Mouse (Mus musculus) C2C12 (cell line): ENCODE data around the gene Igsf9b. TPM values are rescaled to one million over a fixed set of nuclear protein-coding genes. Genes with fewer than 3 reads are reported as not detected.

Source experiments
- H3K27me3 ChIP-seq: one replicate; pipeline ENCODE4 v1.6.1; 2011; ENCODE audit not compliant: control insufficient read depth, insufficient read depth, insufficient read length
- H3K36me3 ChIP-seq: one replicate; pipeline ENCODE4 v1.6.1; 2011; ENCODE audit not compliant: control insufficient read depth, insufficient read depth
- H3K4me3 ChIP-seq: one replicate; pipeline ENCODE4 v1.5.1; 2011; ENCODE audit warnings: mild to moderate bottlenecking, control low read depth; ENCODE audit not compliant: poor library complexity, insufficient read depth, severe bottlenecking
- H3K79me2 ChIP-seq: one replicate; pipeline ENCODE4 v1.6.1; 2011; ENCODE audit not compliant: control insufficient read depth, insufficient read depth
- H3K79me3 ChIP-seq: one replicate; pipeline ENCODE4 v1.6.1; 2011; ENCODE audit warnings: low read depth, control low read depth
- H3ac ChIP-seq: one replicate; pipeline ENCODE3; 2011; ENCODE audit warnings: low read depth; ENCODE audit not compliant: control insufficient read depth, insufficient read length
- CEBPB ChIP-seq: IDR thresholded peaks from one replicate; pipeline ENCODE4 v1.6.1; 2011; ENCODE audit warnings: low read depth, mild to moderate bottlenecking, control low read depth, moderate library complexity
- CTCF ChIP-seq: IDR thresholded peaks from one replicate; pipeline ENCODE4 v1.5.1; 2011; ENCODE audit not compliant: control insufficient read depth, insufficient read depth, insufficient read length
- FOSL1 ChIP-seq: IDR thresholded peaks from one replicate; pipeline ENCODE4 v1.8.0; 2011; ENCODE audit warnings: mild to moderate bottlenecking, low read length; ENCODE audit not compliant: poor library complexity, insufficient read depth, severe bottlenecking
- MAX ChIP-seq: IDR thresholded peaks from one replicate; pipeline ENCODE4 v1.6.1; 2011; ENCODE audit warnings: mild to moderate bottlenecking, control low read depth
- MYOD1 ChIP-seq: IDR thresholded peaks from one replicate; pipeline ENCODE4 v1.6.1; 2011; ENCODE audit warnings: low read depth; ENCODE audit not compliant: control insufficient read depth, insufficient read length
- MYOG ChIP-seq: IDR thresholded peaks from one replicate; pipeline ENCODE4 v1.6.1; 2011; ENCODE audit not compliant: control insufficient read depth, insufficient read length; ENCODE audit errors: extremely low read depth
- USF1 ChIP-seq: IDR thresholded peaks from one replicate; pipeline ENCODE4 v1.6.1; 2011; ENCODE audit warnings: low read depth, mild to moderate bottlenecking, control low read depth, moderate library complexity
- long read RNA-seq, 2 experiments: library from polyadenylated mRNA; unstranded; transcript quantifications; one replicate each; pipeline ENCODE4 v2.0.0; 2019 to 2020
- polyA plus RNA-seq: library from polyadenylated mRNA; unstranded; fragments of >200 nt; fragmentation: generic; extraction: Trizol; gene quantifications from one replicate; pipeline ENCODE4 v1.2.1, GENCODE M21; 2012; ENCODE audit warnings: missing spikeins

Igsf9b gene
- polyA plus RNA-seq, result 0.15 TPM
- long read RNA-seq, experiment 1, partial matches to known transcripts, result 0 of 2 reads
- long read RNA-seq, experiment 1, other reads (novel, unspliced or antisense), result 2 of 2 reads
- long read RNA-seq, experiment 2, result 0 reads

GRCm38 (mm10) chr9:27298411-27299285, at the start of gene Igsf9b:
Gene Igsf9b (plus strand): TSS chr9:27299204.
- Histone ChIP-seq H3ac (peak within 1 kb of the TSS; percentile 27), H3K79me2 (no peaks in the 10 kb centered on the region), H3K79me3 (no peaks in the 10 kb centered on the region), H3K36me3 (no peaks in the 10 kb centered on the region), H3K27me3 (peaks cover 6% of the 10 kb centered on the region), H3K4me3 (peak within 1 kb of the TSS; percentile 11)
- TF ChIP-seq MAX (no peak), USF1 (no peak), MYOD1 (no peak), CTCF (no peak), FOSL1 (no peak), MYOG (no peak), CEBPB (no peak)

GRCm38 (mm10) chr9:27252034-27252714, 46.8 kb upstream of the Igsf9b start:
- no peak for TF ChIP-seq CEBPB
- no peak for TF ChIP-seq USF1
- no peak for TF ChIP-seq MYOD1
- no peak for TF ChIP-seq MAX
- no peak for TF ChIP-seq FOSL1
- no peak for TF ChIP-seq MYOG
- TF ChIP-seq CTCF, result no peak
- Histone ChIP-seq H3K4me3 (no peak overlapping the region), H3K79me2 (no peaks in the 10 kb centered on the region)

GRCm38 (mm10) chr9:27256454-27256853, 42.5 kb upstream of the Igsf9b start:
- Histone ChIP-seq H3K27me3 (no peaks in the 10 kb centered on the region), H3K4me3 (no peak overlapping the region), H3K79me2 (no peaks in the 10 kb centered on the region), H3ac (no peak overlapping the region), H3K36me3 (no peaks in the 10 kb centered on the region), H3K79me3 (no peaks in the 10 kb centered on the region)
- no peak for TF ChIP-seq MYOD1
- TF ChIP-seq USF1, result no peak
- no peak for TF ChIP-seq CEBPB
- TF ChIP-seq MYOG, result no peak
- TF ChIP-seq MAX, result no peak
- no peak for TF ChIP-seq FOSL1
- TF ChIP-seq CTCF, result no peak

More at GRCm38 (mm10) chr9:27252034-27252714, 46.8 kb upstream of the Igsf9b start:
- Histone ChIP-seq H3K79me3 (no peaks in the 10 kb centered on the region), H3K27me3 (no peaks in the 10 kb centered on the region), H3K36me3 (no peaks in the 10 kb centered on the region), H3ac (no peak overlapping the region)

GRCm38 (mm10) chr9:27260378-27260947, 38.5 kb upstream of the Igsf9b start:
- Histone ChIP-seq H3K36me3 (no peaks in the 10 kb centered on the region), H3K27me3 (no peaks in the 10 kb centered on the region), H3ac (no peak overlapping the region), H3K79me2 (no peaks in the 10 kb centered on the region), H3K4me3 (no peak overlapping the region), H3K79me3 (no peaks in the 10 kb centered on the region)
- TF ChIP-seq MAX (no peak), MYOG (no peak)

- no peaks in the 10 kb centered on the region for H3K27me3 ChIP-seq
- H3ac ChIP-seq, result no peak overlapping the region
- H3K79me3 ChIP-seq, result no peaks in the 10 kb centered on the region
- no peaks in the 10 kb centered on the region for H3K36me3 ChIP-seq
- no peaks in the 10 kb centered on the region for H3K79me2 ChIP-seq
- H3K4me3 ChIP-seq, result peak overlapping the region; percentile 2
- TF ChIP-seq CEBPB (no peak), MYOD1 (no peak), FOSL1 (no peak), USF1 (no peak), CTCF (no peak), MAX (no peak), MYOG (no peak)
Measured at GRCm38 (mm10) chr9:27261905-27262304, 37.1 kb upstream of the Igsf9b start.
